Mouse (Mus musculus): ENCODE results near the gene Cd28. TPM values are rescaled to one million over a fixed set of nuclear protein-coding genes. Genes with fewer than 3 reads are reported as not detected.

The Cd28 gene
- polyA plus RNA-seq, 1 experiment from 2014 or later, result 0.35 TPM

Other genes starting within 250 kb of the Cd28 start
- gene Raph1, start 149.7 kb upstream of the Cd28 start, polyA plus RNA-seq (2014; fragmentation: Nextera tagmentation; extraction: Ambion mirVana), result 35.8 and 44.2 TPM in 2 replicates
- not detected in 2 replicates for gene Ctla4, start 170.2 kb downstream of the Cd28 start, polyA plus RNA-seq (2014; fragmentation: Nextera tagmentation; extraction: Ambion mirVana)

Measured in embryonic facial prominence, embryonic 14.5 days (tissue).